Mouse (Mus musculus) heart, adult 8-10 months (tissue): ENCODE data around the gene Pemt. TPM values are rescaled to one million over a fixed set of nuclear protein-coding genes. Genes with fewer than 3 reads are reported as not detected.
"Not testable (repeated sequence)": the region's sequence is repeated elsewhere in the genome, so short reads cannot be mapped to it uniquely, and the experiment has no call there.

Experiments
- DNase-seq: peaks from one replicate; pipeline ENCODE4 v3.0.0; 2022; ENCODE audit warnings: low spot score
- total RNA-seq, 4 experiments: library from RNA; stranded (reverse); gene quantifications; 2 replicates each; pipeline ENCODE4 v1.2.4; 2022

The Pemt gene
- total RNA-seq, 4 experiments from 2014 or later, result 1.6 to 2.6 (median 2.1) TPM

DNA sequence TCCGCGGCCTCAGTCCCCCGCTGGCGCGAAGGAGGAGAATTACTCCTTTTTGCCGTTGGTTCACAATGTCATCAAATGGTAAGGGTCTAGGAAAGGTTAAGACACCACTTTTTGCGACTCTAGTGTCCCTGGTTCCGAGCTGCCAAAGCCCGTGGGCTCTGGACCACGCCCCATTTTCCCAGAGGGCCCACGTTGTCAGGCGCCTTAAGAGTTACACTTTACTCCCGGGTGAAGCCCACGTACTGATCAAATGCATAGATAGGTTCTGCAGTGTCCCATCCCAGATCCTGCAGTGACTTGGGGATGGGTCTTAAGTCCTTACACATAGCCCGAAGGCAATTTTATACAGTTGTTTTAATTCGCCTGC is 97.9 kb downstream of the Pemt start:
- no peak for DNase-seq

DNA sequence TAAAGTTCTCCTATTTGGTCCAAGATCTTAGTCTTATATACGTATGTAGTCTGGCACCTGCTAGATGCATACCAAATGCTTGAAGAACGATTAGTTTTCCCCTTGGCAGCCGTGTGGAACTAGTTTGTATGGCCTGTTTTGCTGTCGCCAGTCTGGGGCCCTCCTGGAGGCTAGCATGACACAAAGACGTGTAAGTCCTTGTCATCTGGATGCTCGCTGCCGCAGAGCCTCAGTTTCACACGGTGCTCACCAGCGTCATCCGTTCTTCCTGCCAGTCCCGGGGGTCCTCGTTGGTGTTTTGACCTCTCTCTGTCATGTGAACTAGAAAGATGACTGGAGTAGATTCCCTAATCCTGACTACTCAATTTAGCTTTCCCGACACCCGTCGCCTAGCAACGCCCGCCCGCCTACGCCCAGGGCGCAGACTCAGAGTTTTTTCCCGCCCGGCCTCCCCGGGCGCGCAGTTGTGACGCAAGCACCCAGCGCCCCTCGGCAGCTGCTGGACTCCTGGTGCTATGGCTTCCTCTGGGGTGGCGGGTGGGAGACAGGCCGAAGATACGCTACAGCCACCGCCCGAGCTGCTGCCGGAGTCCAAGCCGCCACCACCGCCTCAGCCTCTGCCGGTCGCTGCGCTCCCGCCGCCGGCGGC is 98.4 kb downstream of the Pemt start, which contains the start of gene Med9:
TSS of gene Med9 (plus strand) at position 455 of the 649 bp plus-strand sequence.
- DNase-seq, result peak; percentile 95

DNA sequence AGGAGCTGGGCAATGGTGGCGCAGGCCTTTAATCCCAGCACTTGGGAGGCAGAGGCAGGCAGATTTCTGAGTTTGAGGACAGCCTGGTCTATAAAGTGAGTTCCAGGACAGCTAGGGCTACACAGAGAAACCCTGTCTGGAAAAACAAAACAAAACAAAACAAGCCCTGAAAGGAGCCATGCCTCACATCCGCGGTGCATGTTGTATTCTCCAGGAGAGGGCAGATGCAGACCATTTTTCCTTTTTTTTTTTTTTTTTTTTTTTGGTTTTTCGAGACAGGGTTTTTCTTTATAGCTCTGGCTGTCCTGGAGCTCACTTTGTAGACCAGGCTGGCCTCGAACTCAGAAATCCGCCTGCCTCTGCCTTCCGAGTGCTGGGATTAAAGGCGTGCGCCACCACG is 101.4 kb downstream of the Pemt start:
- DNase-seq, result not testable (repeated sequence)

DNA sequence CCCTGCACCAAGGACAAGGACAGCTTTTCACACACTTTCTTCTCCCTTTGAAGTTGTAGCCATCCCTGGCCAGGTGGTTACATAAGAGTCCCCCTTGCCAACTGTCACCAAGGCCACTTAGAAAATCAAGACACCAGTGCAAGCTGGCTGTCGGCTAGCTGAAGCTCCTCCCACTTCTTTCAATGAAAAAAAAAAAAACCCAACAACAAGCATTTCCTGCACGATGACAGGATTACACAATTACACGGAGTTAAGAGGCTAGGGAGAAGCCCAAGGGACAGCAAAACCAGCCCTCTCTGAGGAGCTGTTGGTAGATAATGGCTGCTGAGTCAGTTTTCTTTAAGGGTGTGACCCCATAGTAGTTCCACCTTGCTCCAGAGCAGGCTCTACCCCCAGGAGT is 104.9 kb downstream of the Pemt start:
- no peak for DNase-seq

DNA sequence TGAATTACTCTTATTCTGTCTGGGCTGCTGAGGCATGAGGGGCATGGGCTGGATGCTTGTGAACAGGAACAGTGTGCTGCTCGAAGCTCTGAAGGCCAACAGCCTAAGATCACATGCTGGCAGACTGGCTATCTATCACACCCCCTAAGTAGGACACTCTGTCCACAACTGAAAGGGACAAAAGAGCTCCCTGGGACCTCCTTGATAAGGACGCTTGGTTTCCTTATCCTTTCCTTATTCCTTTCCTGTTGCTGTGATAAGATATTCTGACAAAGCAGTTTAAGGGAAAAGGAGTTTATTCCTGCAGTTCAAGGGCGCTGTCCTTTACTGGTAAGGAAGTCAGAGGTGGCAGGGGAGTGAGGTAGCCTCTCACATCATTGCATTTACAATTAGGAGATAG is 105.6 kb downstream of the Pemt start:
- DNase-seq, result no peak

DNA sequence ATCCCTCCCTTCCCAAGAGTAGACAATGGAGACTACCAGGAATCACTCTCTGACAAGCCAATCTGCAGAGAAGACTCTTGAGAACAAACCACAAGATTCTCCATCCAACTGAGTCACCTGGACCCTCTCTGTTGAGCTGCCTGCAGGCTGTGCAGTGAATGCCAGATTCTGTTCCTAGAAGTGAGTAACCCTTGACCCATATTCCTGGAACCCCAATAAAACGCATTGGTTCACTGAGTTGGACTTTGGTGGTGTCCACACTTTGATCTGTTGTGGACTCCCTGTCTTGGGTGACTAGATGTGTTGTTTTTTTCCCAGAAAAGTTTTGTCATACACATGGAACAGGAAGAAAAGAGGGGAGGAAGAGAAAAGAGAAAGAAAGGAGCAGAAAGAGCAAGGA is 106.5 kb downstream of the Pemt start:
- DNase-seq, result no peak

DNA sequence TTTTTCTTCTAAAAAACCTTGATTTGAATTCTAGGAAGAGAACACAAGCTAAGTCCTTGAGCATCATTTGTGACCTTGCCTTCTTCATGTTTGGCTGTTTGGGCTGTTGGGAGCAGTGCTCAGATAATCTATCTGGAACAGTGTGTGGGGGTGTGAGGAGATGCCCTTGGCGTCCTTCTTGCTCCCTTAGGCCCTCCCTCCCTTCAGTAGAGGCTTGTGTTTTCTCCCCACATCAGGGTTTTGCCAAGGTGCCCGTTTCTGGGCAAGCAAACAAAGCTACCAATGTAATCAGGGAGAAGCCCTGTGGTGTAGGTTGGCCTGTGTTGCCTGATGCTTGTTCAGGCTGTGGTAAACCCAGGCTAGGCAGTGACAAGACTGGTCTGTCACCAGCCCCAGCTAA is 108.7 kb downstream of the Pemt start:
- no peak for DNase-seq

DNA sequence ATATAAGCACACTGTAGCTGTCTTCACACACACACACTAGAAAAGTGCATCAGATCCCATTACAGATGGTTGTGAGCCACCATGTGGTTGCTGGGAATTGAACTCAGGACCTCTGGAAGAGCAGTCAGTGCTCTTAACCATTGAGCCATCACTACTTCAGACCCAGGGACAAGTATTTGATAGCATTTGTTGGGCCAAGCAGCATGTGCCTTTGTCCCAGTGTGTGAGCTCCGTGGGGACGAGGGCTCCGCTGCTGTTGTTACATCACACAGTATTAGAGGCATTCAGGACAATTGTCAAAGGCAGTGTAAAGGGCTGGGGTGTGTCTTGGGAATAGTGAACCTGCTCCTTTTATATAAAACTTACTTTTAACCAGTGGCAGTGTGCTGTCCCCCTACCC is 109.3 kb downstream of the Pemt start:
- no peak for DNase-seq

DNA sequence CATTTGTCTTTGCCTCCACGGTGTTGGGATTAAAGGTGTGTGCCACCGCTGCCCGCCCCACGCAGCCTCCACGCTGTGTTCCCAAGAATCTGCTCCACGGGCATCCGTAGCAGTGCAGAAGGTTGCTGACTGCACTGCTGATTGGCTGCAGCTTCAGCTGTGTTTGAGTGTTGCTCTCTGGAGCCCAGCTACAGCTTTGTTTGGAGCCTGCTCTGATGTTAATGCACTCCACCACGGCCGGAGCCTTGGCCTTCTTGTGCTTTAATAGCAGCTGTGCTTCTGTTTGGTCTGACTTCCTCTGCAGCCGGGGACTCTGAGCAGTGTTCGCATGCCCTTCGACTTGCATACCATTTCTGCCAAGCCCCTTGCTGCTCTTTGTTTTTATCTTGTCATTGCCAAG is 112.3 kb downstream of the Pemt start:
- no peak for DNase-seq

DNA sequence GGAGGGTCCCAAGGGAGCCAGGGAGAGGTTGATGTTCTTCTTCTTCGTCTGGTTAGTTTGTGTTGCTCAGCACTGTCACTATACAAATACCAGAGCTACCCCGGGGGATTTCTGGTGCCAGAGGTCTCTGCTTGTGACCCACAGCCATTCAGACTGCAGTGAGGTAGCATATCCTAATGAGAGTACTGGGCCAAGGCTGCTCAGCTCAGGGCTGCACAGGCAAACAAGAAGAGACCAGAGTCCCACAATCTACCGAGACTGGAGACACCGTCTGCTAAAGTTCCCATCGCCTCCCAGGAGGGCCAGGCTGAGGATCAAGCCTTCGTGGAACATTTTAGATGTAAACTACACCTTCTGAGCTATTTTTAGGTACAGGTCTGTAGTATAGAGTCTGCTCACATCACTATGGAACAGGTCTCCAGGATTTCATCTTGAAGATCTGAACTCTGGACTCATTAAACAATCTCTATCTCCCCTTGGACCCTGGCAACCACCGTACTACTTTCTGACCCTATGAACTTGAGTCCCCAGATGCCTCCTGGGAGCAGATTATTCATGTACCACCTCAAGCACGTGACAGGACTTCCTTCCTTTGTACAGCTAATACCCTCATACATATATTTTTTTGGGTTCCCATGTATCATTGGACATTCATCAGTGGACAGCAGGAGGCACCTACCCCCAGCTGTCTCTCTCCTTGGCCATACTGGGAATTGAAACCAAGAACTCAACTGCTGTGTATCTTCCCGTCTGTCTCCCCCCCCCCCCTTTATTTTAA is 113.5 kb downstream of the Pemt start:
- DNase-seq, result no peak

DNA sequence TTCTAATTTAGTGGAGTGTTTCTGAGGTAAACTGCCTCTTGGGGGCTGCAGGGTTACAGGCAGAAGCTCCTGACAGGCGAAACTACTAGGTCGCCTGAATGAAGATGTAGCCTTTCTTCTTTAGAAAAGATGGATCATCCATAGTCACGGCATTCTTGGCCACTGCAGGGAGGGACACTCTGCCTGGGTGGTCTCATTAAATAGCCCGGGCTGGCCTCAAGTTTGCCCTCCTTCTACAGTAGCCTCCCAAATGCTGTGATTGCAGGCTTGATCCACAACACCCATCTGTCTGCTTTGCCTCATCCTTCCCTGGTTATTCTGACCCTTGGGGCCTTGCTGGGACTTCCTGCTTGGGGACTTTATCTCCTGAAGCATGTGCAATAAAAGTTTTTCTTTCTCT is 116.3 kb downstream of the Pemt start:
- DNase-seq, result no peak

DNA sequence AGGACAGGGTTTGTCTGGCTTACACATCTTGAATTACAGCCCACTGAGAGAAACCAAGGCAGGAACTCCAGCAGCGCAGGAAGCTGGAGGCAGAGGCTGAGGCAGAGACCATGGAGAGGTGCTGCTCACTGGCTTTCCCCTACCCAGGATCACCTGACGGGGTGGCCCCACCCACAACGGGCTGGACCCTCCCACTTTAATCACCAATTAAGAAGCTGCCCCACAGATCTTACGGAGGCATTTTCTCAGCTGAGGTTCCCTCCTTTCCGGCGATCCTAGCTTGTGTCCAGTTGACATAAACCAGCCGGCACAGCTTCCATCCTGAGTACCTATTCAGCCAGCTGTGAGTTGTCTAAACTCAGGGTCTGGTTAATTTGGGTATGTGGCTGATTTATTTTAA is 125.0 kb downstream of the Pemt start:
- no peak for DNase-seq

Other genes with a start within 250 kb of the Pemt start
- 10 to 100 TPM; 26.7 to 46.9 (median 42.1) TPM for gene Flcn, start 236.5 kb downstream of the Pemt start, total RNA-seq
- gene Nt5m, start 207.0 kb downstream of the Pemt start, total RNA-seq, result 10 to 100 TPM; 24.3 to 32.0 (median 26.8) TPM
- 10 to 100 TPM; 71.2 to 74.2 (median 72.7) TPM for gene Cops3, start 206.7 kb downstream of the Pemt start, total RNA-seq
- 10 to 100 TPM; 24.0 to 33.6 (median 30.4) TPM for gene Med9, start 98.3 kb downstream of the Pemt start, total RNA-seq
- 1 to 10 TPM; 3.8 to 8.3 (median 5.3) TPM for gene Rasd1, start 81.5 kb downstream of the Pemt start, total RNA-seq
- gene Rai1, start 58.5 kb upstream of the Pemt start, total RNA-seq, result 10 to 100 TPM; 20.4 to 25.3 (median 22.5) TPM
- gene Srebf1, start 176.1 kb upstream of the Pemt start, total RNA-seq, result 10 to 100 TPM; 31.0 to 42.3 (median 36.5) TPM